Mouse (Mus musculus) embryonic facial prominence, embryonic 14.5 days (tissue): ENCODE data around the gene Tnfsf10. TPM values are rescaled to one million over a fixed set of nuclear protein-coding genes. Genes with fewer than 3 reads are reported as not detected.

Experiments used
- ATAC-seq: fragments of 200-750 bp; cut with Nextera tagmentation; 2 replicates; pipeline ENCODE4 v1.8.0; 2017; ENCODE audit warnings: low read depth, moderate number of reproducible peaks, moderate TSS enrichment
- DNase-seq: peaks from one replicate; pipeline ENCODE4 v3.0.0-alpha.2; 2015; ENCODE audit warnings: low spot score
- H3K27ac ChIP-seq: fragments of 300-500 bp; sonication (generic); replicated peaks from 2 replicates; pipeline ENCODE4 v1.5.1; 2014; ENCODE audit warnings: low read depth, mild to moderate bottlenecking, low read length, moderate library complexity
- H3K27me3 ChIP-seq: fragments of 300-500 bp; sonication (generic); replicated peaks from 2 replicates; pipeline ENCODE4 v1.6.1; 2014; ENCODE audit warnings: low read length; ENCODE audit not compliant: control insufficient read depth, insufficient read depth
- H3K36me3 ChIP-seq: fragments of 300-500 bp; sonication (generic); 2 replicates; pipeline ENCODE4 v1.6.1; 2014; ENCODE audit warnings: low read length, mixed read lengths; ENCODE audit not compliant: control insufficient read depth, insufficient read depth
- H3K4me1 ChIP-seq: fragments of 300-500 bp; sonication (generic); 2 replicates; pipeline ENCODE4 v1.6.1; 2014; ENCODE audit warnings: antibody characterized with exemption, low read length; ENCODE audit not compliant: control insufficient read depth, insufficient read depth
- H3K4me2 ChIP-seq: fragments of 300-500 bp; sonication (generic); 2 replicates; pipeline ENCODE4 v1.6.1; 2014; ENCODE audit warnings: low read depth, mild to moderate bottlenecking, low read length, moderate library complexity, mixed read lengths
- H3K4me3 ChIP-seq: fragments of 300-500 bp; sonication (generic); 2 replicates; pipeline ENCODE4 v1.5.1; 2014; ENCODE audit warnings: low read depth, mild to moderate bottlenecking, low read length
- H3K9ac ChIP-seq: fragments of 300-500 bp; sonication (generic); 2 replicates; pipeline ENCODE4 v1.6.1; 2014; ENCODE audit warnings: low read depth, mild to moderate bottlenecking, low read length, moderate library complexity, mixed read lengths
- H3K9me3 ChIP-seq: fragments of 300-500 bp; sonication (generic); 2 replicates; pipeline ENCODE4 v1.6.1; 2016; ENCODE audit warnings: low read length; ENCODE audit not compliant: control insufficient read depth
- WGBS: fragments of 180-500 bp; shearing (Covaris S2); extraction: QIAGEN DNeasy Blood & Tissue Kit; methylation state at CpG from one replicate; pipeline ENCODE4 v1.1.7; 2014; 5-methylcytosine and 5-hydroxymethylcytosine counted together
- polyA plus RNA-seq: library from polyadenylated mRNA; unstranded; fragments of >200 nt; fragmentation: Nextera tagmentation; extraction: Ambion mirVana; gene quantifications from 2 replicates; pipeline ENCODE4 v1.2.1, GENCODE M21; 2014

Gene Tnfsf10
- polyA plus RNA-seq, 1 experiment from 2014 or later: 0.43 TPM

DNA sequence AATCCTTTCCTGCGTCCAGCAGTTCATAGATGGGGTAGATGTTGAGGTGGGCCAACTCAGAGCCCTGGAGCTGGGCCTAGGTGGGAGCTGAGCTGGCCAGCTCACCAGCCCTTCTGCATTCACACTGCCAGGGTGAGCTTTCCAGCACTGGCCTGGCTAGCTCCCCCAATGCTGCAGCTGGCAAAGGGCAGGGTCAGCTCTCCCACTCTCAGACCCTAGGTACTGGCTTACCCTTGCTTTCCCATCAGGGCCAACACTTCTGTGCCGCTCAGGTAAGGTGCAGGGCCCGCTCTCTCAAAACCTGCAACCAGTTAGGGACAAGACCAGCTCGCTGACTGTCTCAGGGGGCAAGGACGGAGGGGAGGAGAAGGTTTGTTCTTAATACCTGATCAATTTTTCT, 23.9 kb downstream of the Tnfsf10 start:
- H3K27ac ChIP-seq: no peak overlapping the region
- DNase-seq (no peak), ATAC-seq (no peak)
- no peaks in the 10 kb centered on the region for H3K4me1 ChIP-seq
- H3K9me3 ChIP-seq: no peaks in the 10 kb centered on the region
- 81% methylated on average over 5 of the region's 5 CpGs for WGBS
- no peaks in the 10 kb centered on the region for H3K27me3 ChIP-seq
- H3K4me2 ChIP-seq: no peak overlapping the region
- H3K4me3 ChIP-seq: no peak overlapping the region
- no peak overlapping the region for H3K9ac ChIP-seq
- H3K36me3 ChIP-seq: no peaks in the 10 kb centered on the region

DNA sequence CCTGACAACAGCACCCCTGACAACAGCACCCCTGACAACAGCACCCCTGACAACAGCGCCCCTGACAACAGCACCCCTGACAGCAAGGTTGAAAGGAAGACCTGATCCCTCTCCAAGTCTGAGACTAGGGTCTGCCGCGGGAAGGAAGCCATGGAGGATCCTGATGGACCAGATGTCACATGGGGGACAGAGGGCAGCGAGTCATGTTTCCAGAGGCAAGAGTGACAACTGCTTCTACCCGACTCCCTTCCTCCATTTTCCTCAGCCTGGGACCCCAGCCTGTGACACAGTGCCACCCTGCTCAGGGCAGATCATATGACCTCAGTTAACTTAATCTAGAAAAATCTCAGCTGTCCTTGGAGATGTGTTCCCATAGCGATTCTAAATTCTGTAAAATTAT, 25.6 kb downstream of the Tnfsf10 start:
- no peak overlapping the region for H3K27ac ChIP-seq
- WGBS: 65% methylated on average over 5 of the region's 6 CpGs
- H3K4me3 ChIP-seq: no peak overlapping the region
- ATAC-seq (no peak), DNase-seq (no peak)
- no peaks in the 10 kb centered on the region for H3K4me1 ChIP-seq
- no peak overlapping the region for H3K9ac ChIP-seq
- H3K9me3 ChIP-seq: no peaks in the 10 kb centered on the region
- no peak overlapping the region for H3K4me2 ChIP-seq
- H3K27me3 ChIP-seq: no peaks in the 10 kb centered on the region
- no peaks in the 10 kb centered on the region for H3K36me3 ChIP-seq

- Histone ChIP-seq H3K9me3 (no peaks in the 10 kb centered on the region), H3K4me2 (no peak overlapping the region), H3K27me3 (no peaks in the 10 kb centered on the region), H3K9ac (no peak overlapping the region), H3K4me3 (no peak overlapping the region), H3K27ac (no peak overlapping the region), H3K4me1 (no peaks in the 10 kb centered on the region), H3K36me3 (no peaks in the 10 kb centered on the region)
- 57% methylated on average over 6 of the region's 6 CpGs for WGBS
- no peak for DNase-seq
- no peak for ATAC-seq
These were observed 28.7 kb downstream of the Tnfsf10 start for GRCm38 (mm10) chr3:27345526-27345925.

GRCm38 (mm10) chr3:27348462-27348861, 31.6 kb downstream of the Tnfsf10 start:
- Histone ChIP-seq H3K4me2 (no peak overlapping the region), H3K36me3 (no peaks in the 10 kb centered on the region), H3K4me3 (no peak overlapping the region), H3K27ac (no peak overlapping the region), H3K4me1 (no peaks in the 10 kb centered on the region), H3K9me3 (no peaks in the 10 kb centered on the region), H3K9ac (no peak overlapping the region), H3K27me3 (no peaks in the 10 kb centered on the region)
- WGBS: 61% methylated on average over 5 of the region's 5 CpGs
- ATAC-seq: no peak
- peak; percentile 10 for DNase-seq

- WGBS: 83% methylated on average over 9 of the region's 9 CpGs
- no peaks in the 10 kb centered on the region for H3K9me3 ChIP-seq
- DNase-seq (peak; percentile 14), ATAC-seq (no peak)
- H3K9ac ChIP-seq: no peak overlapping the region
- no peaks in the 10 kb centered on the region for H3K27me3 ChIP-seq
- H3K27ac ChIP-seq: no peak overlapping the region
- no peak overlapping the region for H3K4me2 ChIP-seq
- no peak overlapping the region for H3K4me3 ChIP-seq
- H3K36me3 ChIP-seq: no peaks in the 10 kb centered on the region
- no peaks in the 10 kb centered on the region for H3K4me1 ChIP-seq
These were observed 34.3 kb downstream of the Tnfsf10 start for GRCm38 (mm10) chr3:27351105-27351504.

DNA sequence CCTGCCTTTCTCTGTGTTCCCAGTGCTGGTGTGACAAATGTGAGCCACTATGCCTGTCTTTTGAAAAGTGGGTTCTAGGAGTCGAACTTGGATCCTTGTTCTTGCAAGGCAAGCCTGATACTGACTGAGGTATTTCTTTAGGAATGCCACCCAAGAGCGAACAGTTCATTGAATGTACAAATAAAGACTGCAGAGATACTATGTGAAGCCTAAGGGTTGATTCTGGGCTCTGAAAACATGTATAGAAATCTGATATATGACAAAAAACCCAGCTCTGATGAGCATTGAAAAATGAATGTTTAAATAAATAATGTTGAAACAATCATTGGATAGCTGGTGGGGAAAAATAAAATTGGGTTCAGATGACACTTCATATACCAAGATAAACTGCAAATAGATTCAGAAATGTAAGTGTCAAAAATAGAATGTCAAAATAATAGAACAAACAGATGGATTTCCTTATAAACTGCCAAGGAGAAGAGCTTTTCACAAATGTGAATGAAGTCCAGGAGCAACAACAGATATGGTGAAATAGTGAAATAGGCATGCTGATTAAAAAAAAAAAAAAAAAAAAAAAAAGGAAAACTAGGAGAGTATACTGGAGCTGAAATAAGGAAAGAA, 42.4 kb downstream of the Tnfsf10 start:
- no peak overlapping the region for H3K27ac ChIP-seq
- H3K9me3 ChIP-seq: peaks cover 5% of the 10 kb centered on the region; the same call in 1 of the 2 replicates
- no peaks in the 10 kb centered on the region for H3K36me3 ChIP-seq
- 81% methylated on average over 2 of the region's 2 CpGs for WGBS
- no peak overlapping the region for H3K9ac ChIP-seq
- no peaks in the 10 kb centered on the region for H3K27me3 ChIP-seq
- DNase-seq (no peak), ATAC-seq (no peak)
- H3K4me3 ChIP-seq: no peak overlapping the region
- H3K4me1 ChIP-seq: no peaks in the 10 kb centered on the region
- H3K4me2 ChIP-seq: no peak overlapping the region

DNA sequence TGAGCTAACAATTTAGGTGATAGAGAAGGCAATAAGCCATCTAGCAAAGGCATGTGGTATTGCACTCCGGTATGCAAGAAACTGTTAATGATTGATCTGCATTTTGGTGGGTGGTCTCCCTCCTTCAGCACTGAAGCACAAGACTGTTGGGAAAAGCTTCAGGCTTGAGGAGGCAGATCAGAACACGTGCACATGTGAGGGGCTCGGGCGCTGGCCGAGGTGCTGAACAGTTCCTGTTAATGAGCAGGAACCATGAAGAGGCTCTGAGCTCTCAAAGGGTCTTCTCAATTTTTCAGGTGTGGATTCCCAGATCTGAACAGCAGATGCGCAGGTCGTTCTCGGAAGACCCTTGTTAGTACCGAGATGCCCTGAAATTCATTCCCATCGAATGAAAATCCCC, 53.3 kb downstream of the Tnfsf10 start:
- no peak overlapping the region for H3K27ac ChIP-seq
- H3K9ac ChIP-seq: no peak overlapping the region
- H3K4me2 ChIP-seq: no peak overlapping the region
- H3K27me3 ChIP-seq: peaks cover 56% of the 10 kb centered on the region
- DNase-seq (peak; percentile 81), ATAC-seq (no peak)
- H3K36me3 ChIP-seq: no peaks in the 10 kb centered on the region
- H3K4me3 ChIP-seq: no peak overlapping the region
- peaks cover 6% of the 10 kb centered on the region for H3K4me1 ChIP-seq
- WGBS: 7% methylated on average over 10 of the region's 10 CpGs
- no peaks in the 10 kb centered on the region for H3K9me3 ChIP-seq

DNA sequence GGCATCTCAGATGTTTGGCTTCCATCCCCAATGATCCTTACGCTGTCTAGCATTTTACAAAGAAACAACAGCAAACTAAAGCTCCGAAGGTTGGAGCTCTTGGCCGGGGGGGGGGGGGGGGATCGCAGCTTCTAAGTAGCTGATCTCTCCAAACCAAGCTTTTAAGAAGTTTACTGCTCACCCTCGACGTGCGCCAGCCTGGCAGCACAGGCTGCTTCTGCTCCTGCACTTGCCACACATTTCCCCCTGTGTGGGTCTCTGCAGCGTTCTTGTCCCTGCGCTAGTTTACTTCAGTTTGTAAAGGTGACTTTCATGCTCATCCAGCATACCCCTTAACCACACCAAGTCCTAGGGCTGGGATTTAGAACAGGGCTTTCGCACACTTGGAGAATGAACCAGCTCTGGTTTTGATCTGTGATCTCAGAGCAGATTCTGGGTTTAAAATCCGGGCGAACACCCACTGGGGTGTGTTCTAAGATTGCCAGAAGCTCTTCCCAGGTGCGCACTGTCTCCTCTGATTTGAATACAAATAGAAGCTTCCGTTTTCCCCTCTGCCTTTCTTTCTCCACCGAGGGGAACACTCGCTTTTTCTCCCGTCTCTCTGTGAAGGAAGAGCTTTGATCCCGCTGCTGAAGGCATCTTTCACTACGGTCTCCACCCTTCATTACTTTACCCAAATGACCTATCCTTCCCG, 53.9 kb downstream of the Tnfsf10 start:
- ATAC-seq (no peak), DNase-seq (no peak)
- H3K27ac ChIP-seq: no peak overlapping the region
- peak overlapping the region; percentile 27; the same call in 1 of the 2 replicates for H3K4me3 ChIP-seq
- peaks cover 56% of the 10 kb centered on the region for H3K27me3 ChIP-seq
- no peaks in the 10 kb centered on the region for H3K36me3 ChIP-seq
- H3K9ac ChIP-seq: no peak overlapping the region
- no peaks in the 10 kb centered on the region for H3K9me3 ChIP-seq
- H3K4me2 ChIP-seq: peak overlapping the region; percentile 43; the same call in 1 of the 2 replicates
- 3% methylated on average over 20 of the region's 20 CpGs for WGBS
- H3K4me1 ChIP-seq: peaks cover 6% of the 10 kb centered on the region

- DNase-seq: no peak
These were observed 54.4 kb downstream of the Tnfsf10 start, which contains the start of gene Ghsr for GRCm38 (mm10) chr3:27371276-27371621. Gene Ghsr (plus strand): TSS chr3:27371351.

More at GRCm38 (mm10) chr3:27371276-27371621, 54.4 kb downstream of the Tnfsf10 start, which contains the start of gene Ghsr:
- no peaks in the 10 kb centered on the region for H3K36me3 ChIP-seq
- H3K4me3 ChIP-seq: peak within 1 kb of the TSS; percentile 27
- H3K27ac ChIP-seq: no peak within 1 kb of the TSS
- no peaks in the 10 kb centered on the region for H3K9me3 ChIP-seq
- H3K27me3 ChIP-seq: peaks cover 56% of the 10 kb centered on the region
- WGBS: 4% methylated on average over 19 of the region's 19 CpGs
- peak within 1 kb of the TSS; percentile 43 for H3K4me2 ChIP-seq
- H3K9ac ChIP-seq: no peak within 1 kb of the TSS
- no peak for ATAC-seq
- H3K4me1 ChIP-seq: peaks cover 6% of the 10 kb centered on the region
